Mouse (Mus musculus) liver, embryonic 14.5 days (tissue): ENCODE data around the gene Gabbr2.

Experiments
- CTCF ChIP-seq: IDR thresholded peaks from 2 replicates; pipeline ENCODE4 v1.5.1; 2016; ENCODE audit warnings: antibody characterized with exemption, low read depth, control low read depth
- EP300 ChIP-seq: IDR thresholded peaks from 2 replicates; pipeline ENCODE4 v1.6.1; 2016; ENCODE audit warnings: antibody characterized with exemption, low read depth

DNA sequence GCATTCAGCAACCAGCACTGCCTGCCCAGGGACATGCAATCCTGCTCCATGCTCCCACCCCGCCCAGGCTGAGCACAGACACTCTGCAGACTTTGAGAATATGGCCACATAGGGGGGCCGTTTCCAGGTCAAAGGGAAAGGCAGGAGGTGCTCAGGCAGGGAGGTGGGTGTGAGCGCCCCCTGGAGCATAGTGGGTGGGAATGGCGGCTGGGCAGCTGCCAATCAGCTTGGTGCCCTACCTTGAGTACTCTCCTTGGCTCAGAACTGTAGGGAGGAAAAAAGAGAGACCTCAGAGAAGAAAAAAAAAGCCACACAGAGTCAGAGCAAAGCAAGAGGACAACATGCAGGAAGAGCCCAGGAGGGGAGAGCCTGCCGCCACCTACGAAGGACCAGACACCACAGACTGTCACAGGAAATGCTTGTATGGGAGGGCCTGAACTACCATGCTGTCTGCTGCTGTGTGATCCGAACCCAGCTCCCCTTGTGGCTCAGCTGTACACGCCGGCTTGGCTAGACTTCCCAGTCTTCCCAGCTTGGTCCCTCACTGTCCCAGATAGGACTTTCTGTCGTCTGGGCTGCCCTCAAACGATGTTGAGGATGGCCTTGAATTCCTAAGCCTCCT, 373.4 kb downstream of the Gabbr2 start:
- TF ChIP-seq CTCF (peak; percentile 71), EP300 (no peak)
